Mouse (Mus musculus) cerebellum, postnatal 36 days (tissue): ENCODE data around the gene Eif3j1.
"Not testable (repeated sequence)": the region's sequence is repeated elsewhere in the genome, so short reads cannot be mapped to it uniquely, and the experiment has no call there.

Experiments
- DNase-seq, 2 experiments: peaks; one replicate each; pipeline ENCODE4 v3.0.0; 2021 to 2022; ENCODE audit warnings: mixed read lengths in 2 of 2

Eif3j1 gene

DNA sequence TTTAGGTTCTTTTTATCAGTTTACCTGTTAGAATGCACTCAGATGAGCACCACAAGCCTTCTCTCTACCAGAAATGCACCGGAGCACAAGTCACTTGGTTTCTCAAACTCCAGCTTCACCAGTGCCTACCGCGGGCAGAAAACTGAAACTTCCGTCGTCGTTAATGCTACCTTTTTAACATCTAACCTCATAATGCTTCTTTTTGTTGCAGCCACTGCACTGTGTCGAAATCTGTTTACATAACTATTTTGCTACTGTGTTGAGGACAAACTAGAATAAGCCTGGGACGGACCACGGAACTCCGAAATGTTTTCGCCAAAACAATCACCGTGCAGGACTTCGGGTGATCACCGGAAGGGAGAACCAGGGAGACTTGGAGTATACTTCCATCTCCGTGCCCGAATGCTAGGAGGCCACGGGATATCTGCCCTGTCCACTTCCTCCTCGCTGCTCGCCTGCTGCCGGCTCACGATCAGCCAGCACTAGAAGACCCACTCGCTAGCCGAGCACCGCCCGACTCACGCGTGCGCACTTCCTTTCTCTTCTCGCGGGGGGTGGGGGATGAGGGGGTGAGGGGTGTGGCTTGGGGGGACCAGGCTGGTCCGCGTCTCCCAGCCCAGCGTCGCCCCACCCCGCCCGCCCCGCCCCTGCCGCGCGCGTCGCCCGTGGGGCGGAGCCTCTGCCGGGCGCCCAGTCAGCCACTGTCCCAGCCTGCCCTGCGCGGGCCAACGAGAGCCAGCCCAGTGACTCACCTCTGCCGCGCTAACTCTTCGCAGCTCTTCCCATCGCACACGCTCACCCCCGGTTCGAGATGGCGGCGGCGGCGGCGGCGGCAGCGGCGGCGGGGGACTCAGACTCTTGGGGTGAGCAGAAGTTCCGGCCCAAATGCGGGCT lies at the start of gene Eif3j1:
TSS of gene Eif3j1 (plus strand) at position 685 of the 894 bp plus-strand sequence.
- DNase-seq: peak; percentile 84 to 91

DNA sequence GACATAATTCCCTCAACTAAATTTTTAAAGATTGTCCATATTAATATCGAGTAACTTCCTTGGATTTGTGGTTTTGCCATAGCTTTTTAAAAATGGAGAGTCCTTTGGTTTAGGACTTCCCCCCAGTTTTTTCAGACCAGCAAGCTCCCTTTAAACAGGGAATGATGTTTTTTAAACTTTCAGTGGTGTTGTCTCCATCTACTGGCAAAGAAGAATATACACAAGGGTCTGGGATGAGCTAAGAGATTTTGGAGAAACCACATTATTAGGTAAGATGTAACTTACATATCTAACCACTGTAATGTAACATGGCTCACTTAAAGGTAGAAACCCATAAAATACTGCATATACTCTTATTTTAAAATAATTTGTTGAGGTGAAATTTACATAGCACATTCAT lies 32.6 kb upstream of the Eif3j1 start:
- DNase-seq: no peak

DNA sequence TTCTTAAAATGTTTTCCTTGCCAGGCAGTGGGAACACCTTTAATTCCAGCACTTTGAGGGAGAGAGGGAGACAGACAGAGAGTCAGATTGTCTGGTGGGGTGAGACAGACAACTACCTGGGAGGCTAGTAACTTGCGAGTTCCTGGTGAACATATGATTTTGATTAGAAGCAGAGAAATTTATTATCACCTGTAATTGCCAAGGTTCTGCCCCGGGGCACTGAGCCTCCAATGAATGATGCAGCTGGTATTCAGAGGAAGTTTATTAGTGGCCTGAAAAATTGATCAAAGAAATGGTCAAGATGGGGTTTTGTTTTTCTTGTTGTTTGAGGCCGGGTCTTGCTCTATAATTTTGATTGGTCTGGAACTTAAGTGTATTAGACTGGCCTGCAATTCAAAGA lies 19.5 kb upstream of the Eif3j1 start:
- no peak for DNase-seq

DNA sequence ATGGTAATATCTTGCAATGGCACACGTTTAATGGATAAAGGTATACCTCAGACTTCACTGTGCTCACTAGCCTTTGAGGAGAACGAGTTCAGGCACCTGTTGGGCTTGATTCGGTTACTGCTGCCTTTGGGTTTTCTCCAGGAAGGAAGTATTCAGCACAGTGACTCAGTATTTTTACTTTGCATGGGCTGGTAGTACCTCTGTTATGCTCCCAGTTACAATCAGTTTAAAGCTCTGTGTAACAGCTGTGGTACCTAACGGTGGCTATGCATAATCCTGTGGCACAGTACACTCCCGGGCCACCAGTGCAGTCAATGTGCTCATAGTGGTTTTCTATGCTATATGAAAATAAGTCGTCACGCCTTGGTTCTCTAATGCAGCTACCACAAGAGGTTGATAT lies 16.9 kb upstream of the Eif3j1 start:
- DNase-seq: no peak

DNA sequence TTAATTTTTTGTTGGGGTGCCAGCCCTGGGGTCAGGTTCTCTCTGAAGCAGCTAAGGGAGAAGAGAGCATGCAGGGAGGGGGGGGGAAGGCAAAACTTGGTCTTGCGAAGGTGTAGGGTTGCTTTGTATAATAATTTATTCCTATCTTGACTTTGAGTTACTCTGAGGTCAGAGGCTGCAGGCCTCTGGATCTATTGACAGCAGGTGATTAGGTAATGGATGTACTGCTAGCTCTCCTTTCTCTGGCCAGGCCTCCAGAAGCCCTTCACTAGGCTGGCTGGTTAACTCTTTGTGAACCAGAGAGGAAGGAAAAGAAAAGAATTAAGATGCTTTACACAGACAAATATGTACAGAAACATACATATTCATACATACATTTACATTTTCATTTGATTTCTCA lies 9.6 kb upstream of the Eif3j1 start:
- DNase-seq: no peak

DNA sequence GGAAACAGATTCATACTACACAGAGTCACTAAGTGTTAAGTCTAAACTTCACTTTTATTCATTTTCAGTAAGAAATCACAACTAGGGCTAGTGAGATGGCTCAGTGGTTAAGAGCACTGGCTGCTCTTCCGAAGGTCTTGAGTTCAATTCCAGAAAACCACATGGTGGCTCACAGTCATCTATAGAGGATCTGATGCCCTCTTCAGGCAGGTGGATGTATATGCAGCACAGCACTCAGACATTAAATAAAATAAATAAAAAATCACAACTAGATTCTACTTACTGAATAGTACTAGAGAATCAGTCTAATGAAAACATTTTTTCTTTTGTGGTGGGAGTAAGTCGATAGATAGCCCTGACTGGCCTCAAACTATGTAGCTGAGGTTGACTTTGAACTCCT lies 6.1 kb upstream of the Eif3j1 start:
- DNase-seq: no peak

DNA sequence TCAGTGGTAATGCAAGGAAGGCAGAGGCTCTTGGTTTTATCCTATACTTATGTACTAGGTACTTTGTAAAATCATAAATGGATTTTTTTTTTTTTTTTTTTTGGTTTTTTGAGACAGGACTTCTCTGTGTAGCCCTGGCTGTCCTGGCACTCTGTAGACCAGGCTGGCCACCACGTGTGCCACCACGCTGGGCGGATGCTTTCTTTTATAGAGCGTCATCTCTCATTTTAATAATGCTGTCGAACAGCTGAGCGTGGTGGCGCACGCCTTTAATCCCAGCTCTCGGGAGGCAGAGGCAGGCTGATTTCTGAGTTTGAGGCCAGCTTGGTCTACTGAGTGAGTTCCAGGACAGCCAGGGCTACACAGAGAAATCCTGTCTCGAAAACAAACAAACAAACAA lies 1.3 kb upstream of the Eif3j1 start:
- peak in 1 of 2 experiments; percentile 6 for DNase-seq

DNA sequence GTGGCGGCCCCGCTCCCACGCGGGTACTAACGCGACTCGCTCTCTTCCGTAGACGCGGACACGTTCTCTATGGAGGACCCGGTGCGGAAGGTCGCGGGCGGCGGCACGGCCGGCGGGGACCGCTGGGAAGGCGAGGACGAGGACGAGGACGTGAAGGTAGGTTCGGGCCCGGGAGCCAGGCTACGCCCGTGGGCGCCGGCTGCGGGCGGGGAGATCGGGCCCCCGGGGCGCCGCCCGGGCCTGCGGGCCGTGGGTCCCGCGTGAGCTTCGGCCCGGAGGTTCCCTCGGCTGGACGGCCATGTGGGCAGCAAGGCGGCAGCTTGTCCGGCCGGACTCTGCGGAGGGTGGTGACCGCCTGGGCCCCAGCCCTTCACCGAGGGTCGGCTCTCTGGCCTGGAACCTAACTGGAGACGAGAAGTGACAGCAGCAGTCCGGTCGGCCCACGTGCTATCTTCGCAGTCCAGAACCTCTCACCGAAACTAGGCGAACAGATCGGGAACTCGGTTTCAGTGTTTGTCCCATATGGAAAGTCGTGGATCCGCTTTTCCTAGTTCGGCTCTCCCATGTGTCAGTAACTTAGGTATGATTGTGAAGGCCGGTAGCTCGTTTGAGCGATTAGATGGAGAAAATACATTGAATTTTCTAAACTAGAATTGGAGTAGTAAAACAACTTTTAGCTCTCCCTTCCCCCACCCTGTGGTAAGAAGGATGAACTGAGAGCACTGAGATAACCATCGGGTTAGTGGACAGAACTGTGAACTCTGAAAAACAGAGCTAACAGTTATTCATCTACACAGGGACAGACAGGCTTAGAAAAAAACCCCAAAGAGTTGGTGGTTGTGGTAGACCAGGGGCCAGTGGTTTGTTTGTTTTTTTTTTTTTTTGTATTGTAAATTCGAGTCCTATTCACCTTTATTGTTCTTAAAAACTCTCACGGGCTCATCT lies 682 bp downstream of the Eif3j1 start:
- peak in 1 of 2 experiments; percentile 48 for DNase-seq

DNA sequence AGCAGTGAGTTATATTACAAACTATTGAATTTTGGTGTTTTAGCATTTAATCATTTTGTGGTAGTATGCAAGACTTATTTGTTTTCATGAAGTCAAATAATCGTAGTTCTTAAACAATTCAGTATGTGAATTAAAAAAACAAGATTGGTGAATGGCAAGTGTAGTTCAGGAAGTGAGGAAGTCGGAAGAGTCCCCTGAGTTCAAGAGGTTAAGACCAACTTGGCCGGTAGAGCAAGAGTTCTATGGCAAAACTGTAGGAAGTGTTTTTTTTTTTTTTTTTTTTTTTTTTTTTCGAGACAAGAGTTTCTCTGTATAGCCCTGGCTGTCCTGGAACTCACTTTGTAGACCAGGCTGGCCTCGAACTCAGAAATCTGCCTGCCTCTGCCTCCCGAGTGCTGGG lies 3.6 kb downstream of the Eif3j1 start:
- no peak for DNase-seq

DNA sequence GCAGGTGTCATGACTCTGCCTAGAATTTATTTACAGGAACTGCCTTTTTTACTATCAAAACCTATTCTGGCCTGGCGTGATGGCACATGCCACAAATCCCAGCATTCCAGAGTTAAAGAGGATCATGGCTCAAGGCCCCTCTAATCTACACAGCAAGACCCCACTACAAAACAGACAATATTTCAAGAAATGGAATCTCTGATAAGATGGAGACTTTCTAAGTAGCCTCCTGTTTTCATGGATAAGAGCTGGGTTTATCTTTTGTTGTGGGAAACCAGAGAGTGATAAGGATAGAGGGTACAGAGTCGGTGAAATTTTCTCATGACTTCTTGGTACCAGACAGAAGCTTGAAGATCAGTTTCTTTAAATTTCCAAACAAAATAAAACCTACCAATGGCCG lies 7.7 kb downstream of the Eif3j1 start:
- DNase-seq: no peak

DNA sequence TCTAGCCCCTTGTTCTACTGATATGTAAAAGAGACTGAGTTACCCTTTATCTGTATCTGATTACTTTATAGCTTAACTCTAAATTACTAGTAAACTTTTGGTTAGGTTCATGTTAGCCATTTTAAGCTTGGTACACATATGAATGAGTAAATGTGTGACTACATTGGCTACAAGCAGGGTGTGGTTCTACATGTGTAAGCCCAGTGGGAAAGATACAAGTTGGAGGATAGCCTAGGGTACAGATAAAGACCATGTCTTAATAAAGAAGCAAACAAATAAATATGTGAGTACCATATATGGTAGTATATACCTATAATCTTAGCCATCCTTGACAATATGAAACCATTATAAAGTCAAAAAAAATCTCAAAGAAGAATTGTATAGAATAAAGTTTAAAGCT lies 15.6 kb downstream of the Eif3j1 start:
- DNase-seq: no peak

DNA sequence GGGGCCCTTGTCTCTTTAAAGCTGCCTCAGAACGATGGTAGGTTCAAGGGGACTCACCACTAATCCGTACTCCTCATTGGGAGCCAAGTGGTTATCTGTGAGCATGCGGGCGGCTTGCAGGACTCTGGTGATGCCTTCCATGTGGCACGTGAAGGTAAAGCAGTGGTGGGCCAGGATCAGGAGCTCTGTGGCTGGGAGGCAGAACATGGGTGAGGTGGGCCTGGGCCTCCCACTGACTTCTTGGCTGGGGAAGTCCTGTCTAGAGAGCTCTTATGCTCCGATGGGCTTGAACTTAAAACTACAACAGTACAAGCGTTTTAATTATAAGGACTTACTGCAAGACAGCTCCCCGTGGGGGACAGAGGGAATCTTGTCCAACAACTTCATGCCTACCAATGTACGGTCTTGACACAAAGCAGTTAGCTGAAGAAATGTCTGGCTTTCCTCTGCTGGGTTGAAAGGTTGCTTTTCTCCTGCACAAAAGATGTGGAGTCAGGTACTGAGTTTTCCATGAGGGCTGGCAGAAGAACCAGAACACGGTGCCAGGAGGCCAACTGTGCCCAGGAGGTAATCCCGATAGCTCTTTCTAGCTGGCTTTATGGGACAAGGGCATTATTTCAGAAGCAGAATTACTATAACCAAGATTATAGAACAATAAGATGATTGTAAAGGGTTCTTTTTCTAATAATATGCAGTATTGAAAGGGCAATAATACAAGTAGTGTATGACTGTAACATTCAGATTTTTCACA lies 31.2 kb downstream of the Eif3j1 start:
- peak; percentile 62 to 68 for DNase-seq

DNA sequence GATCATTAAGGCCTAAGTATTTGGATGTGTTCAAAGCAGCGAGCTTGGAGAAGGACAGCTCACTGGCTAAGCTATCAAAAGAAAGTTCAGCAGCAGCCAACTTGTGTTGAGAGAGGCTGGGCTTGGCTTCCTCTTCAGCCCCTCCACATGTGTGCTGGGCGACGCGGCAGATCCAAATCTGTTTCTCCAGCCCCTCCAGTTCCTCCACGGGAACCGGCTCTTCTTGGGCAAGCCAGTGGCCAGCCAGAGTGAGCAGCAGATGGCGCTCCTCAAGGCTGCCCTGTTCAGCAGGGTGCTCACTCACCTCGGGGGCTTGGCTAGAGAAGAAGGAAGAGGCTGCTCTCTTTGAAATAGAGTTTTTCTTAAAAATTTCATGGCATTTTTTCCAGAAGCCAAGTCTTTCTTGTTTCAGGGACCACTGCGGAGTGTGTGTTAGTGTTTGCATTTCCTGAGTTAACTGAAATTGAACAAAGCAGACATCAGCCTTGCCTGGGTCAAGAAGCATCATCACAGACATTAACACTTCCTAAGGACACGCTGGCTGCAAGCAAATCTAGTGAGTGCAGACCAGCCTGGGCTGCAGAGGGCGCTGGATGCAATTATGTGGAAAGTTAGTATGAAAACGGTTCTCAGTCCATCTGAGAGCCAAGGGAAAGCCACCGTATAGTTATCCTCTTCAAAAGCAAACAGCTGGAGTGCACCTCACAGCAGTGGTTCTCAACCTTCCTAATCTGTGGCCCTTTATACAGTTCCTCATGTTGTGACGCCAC lies 37.0 kb downstream of the Eif3j1 start:
- peak; percentile 19 to 28 for DNase-seq

DNA sequence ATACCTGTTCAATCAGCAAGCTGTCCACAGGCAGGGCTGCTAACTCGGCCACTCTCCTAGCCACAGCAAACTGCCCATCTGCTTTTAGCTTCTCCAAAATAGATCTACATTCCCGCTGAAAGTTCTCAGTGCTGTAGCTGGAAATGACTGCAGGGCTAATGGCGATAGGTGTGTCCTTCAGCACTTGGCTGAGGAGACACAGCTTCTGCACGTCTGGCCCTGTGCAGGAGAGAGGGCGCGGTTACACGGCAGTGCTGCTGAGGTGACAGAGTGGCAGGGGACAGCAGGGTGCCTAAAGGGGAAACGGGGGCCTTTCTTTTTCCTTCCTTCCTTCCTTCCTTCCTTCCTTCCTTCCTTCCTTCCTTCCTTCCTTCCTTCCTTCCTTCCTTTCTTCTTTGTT lies 37.9 kb downstream of the Eif3j1 start:
- DNase-seq: no peak

DNA sequence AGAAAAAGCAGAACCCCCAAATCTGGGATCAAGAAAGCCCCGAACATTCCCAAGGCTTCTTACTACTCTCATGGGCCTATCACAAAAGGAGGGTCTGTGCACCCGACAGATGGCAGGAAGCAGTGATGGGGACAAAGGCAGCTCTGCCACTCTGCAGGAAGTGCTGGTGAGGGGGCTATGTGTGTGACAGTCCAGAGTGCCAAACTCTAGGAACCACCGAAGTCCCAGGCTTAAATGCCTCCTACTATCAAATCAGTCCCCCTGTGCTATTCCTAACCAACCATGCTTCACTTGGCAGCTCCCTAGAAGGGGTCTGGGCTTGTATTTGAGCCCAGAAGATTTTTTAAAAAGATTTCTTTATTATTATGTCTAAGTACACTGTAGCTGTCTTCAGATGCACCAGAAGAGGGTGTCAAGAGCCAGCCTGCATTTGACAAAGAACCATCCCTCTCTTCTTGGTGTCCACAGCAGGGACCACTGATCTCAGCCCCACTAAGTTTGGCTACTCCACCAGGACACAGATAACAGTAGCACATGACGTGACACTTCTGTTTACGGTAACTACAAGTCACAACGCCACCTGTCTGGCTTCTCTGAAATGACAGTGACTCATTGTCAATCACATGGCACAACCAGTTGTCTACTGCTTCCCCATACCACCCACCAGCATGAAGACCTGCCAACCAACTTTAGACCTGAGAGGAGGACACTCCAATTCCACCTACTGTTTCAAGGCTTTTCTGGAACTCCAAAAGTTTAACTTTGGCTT lies 41.0 kb downstream of the Eif3j1 start:
- DNase-seq: no peak

DNA sequence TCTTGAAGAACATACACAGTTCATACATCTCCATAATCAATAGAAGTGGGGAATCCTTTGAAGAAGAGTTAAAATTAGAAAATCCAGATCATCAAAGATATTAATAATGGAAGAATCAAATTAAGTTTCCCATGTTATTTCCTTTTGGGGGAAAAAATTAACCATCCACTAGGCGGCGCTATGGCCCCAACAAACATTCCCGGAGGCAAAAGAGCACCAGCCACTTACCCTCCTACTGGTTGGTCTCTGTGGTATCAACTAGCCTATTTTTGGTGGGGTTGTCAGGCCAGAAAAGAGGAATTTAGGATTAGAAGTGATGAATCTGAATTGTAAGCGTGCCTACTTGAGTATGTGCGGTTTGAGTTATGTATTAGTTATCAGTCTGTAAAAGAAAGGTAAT lies 41.6 kb downstream of the Eif3j1 start:
- DNase-seq: peak; percentile 23 to 51

DNA sequence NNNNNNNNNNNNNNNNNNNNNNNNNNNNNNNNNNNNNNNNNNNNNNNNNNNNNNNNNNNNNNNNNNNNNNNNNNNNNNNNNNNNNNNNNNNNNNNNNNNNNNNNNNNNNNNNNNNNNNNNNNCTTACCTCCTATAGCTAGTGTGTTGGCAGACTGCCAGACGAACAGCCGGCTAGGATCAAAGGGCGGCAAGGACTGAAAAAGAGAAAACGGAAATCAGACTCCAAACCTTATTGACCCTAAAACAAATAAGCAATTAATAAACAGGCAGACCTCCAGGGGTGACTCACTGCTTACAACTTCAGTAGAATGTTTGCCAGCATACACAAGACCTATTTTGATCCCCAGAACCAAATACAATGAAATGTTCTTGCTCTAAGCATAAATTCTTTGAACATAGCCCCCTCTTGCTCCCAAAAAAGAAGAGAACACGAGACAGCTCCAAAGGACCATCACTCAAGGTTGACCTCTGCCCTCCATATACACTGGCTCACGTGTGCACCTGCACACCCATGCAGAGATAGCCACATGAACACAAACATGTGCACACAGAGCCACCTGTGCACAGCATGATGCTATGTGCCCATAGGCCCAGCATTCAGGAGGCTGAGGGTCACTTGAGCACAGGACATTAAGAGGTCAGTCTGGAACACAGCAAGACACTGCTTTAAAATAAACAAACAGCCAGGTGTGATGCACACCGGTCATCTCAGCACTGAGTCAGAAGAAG lies 53.5 kb downstream of the Eif3j1 start:
- DNase-seq: peak; percentile 26 to 38

DNA sequence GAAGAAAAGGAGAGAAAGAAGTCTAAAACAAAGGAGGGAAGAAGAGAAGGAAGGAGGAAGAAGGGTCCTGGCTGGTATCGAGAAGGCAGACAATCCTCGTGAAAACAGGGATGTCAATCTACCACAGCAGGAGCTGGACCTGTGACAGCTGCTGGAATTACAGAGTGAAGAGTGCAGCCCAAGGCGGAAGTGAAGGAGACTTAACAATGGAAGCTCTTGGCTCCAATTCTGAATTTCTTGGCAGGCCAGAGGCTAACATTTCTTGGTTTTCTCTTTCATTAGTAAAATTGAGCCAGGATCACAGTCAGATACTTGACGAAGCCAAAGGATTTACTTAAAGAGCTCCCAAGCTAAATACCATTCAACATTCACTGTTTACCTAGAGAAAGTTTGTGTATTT lies 58.1 kb downstream of the Eif3j1 start:
- no peak for DNase-seq

DNA sequence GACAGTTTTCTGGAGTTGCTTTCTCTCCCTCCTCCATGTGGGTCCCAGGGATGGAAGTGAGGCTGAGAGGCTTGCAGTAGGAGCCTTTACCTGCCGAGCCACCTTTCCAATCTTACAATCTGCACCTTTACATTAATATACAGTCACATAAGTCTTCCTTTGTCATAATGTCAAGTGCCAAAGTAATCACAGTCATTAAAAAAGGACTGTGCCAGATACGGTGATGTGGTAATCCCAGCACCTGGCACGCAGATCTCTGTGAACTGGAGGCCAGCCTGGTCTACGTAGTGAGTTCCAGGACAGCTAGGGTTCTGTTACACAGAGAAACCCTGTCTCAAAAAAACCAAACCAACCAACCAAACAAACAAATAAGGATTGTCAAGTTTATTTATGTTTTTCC lies 65.5 kb downstream of the Eif3j1 start:
- DNase-seq: no peak

DNA sequence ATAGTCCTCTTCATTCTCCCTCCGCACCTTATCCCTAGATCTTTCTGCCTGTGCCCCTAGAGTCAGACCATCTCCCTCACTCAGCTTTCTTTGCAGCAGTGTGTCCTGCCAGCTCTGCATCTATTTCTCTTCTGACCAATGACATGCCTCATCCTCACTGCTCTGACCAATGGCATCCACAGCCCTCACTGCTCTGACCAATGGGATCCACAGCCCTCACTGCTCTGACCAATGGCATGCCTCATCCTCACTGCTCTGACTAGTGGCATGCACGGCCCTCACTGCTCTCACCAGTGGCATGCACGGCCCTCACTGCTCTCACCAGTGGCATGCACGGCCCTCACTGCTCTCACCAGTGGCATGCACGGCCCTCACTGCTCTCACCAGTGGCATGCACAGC lies 69.3 kb downstream of the Eif3j1 start:
- not testable (repeated sequence) for DNase-seq

DNA sequence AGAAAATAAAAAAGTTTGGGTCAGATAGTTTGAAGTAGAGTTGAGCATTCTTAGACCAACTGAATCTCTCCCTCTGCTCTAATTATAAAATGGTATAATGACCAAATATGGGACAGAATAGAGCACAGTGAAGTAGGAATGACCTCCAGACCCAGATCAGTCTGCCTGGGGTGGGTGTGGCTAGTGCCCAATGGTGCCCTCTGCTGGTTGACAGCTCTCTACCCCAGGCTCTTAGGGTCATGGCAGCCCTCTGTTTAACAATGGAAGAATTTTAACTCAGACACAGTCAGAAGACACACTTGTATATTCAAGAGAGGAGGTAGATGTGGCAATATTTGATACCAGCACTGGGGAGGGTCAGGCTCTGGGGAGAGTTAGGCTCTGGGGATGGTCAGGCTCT lies 73.7 kb downstream of the Eif3j1 start:
- no peak for DNase-seq
